ENCODE assay signal across 7 mouse cellular contexts in genomic region chr4:134534124-134534886, GRCm38 (mm10). TPM values are rescaled to one million over a fixed set of nuclear protein-coding genes. Genes with fewer than 3 reads are reported as not detected.
DNase-seq lines count a peak whose midpoint lies in the region; ATAC-seq and TF ChIP-seq lines count a peak whose summit lies in the region.

No protein-coding gene starts in this region.

- no peaks in the 10 kb centered on the region for H3K27me3 ChIP-seq in forebrain, embryonic 13.5 days
- no peaks in the 10 kb centered on the region for H3K27me3 ChIP-seq in spleen, adult 2 months (ENCODE audit: control insufficient read depth, insufficient read depth, low read length)

- peaks cover 28% of the 10 kb centered on the region for H3K4me1 ChIP-seq in forebrain, embryonic 13.5 days
- H3K4me1 ChIP-seq in spleen, adult 2 months (ENCODE audit: control insufficient read depth, insufficient read depth, insufficient read length): no peaks in the 10 kb centered on the region; the same call in 1 of the 2 replicates

- ATAC-seq in forebrain, embryonic 13.5 days: peak; percentile 2; the same call in 1 of the 2 replicates
- ATAC-seq in megakaryocyte-erythroid progenitor cell, adult 5-6 weeks (replicated peaks; ENCODE audit: low FRiP score, low TSS enrichment, poor library complexity, severe bottlenecking): peak; percentile 63

- DNase-seq in MN1 (ENCODE audit: low spot score): peak; percentile 78
- peak; percentile 54 for DNase-seq in brain, adult 2 months (ENCODE audit: low read depth, low spot score)
- peak; percentile 70 to 72 for DNase-seq in heart, postnatal 36 days
- DNase-seq in left cerebral cortex, postnatal 36 days (ENCODE audit: low spot score in 2 of 2): peak; percentile 41 to 57
- DNase-seq in spleen, adult 2 months (ENCODE audit: low read depth in 1 of 2, low spot score in 2 of 2): peak; percentile 32 to 74

- no peaks in the 10 kb centered on the region for H3K9me3 ChIP-seq in forebrain, embryonic 13.5 days (replicated peaks)

- TF ChIP-seq POLR2A in spleen, adult 2 months (IDR thresholded peaks at IDR 0.05; ENCODE audit: low read depth, low read length): no peak

- H3K4me3 ChIP-seq in forebrain, embryonic 13.5 days: peak overlapping the region; percentile 96
- H3K4me3 ChIP-seq in spleen, adult 2 months (ENCODE audit: extremely low read depth, insufficient read depth, insufficient read length): peak overlapping the region; percentile 81

- peak overlapping the region; percentile 98 for H3K4me2 ChIP-seq in forebrain, embryonic 13.5 days

- H3K9ac ChIP-seq in forebrain, embryonic 13.5 days: peak overlapping the region; percentile 84

- intact Hi-C loops in heart, postnatal 36 days (cut with DNase I): no loop called here
- intact Hi-C loops in left cerebral cortex, postnatal 36 days (cut with DNase I): loop anchor here (2.0 kb wide), 1 partner anchor 18 kb away; no protein-coding TSS in a partner anchor

- H3K36me3 ChIP-seq in forebrain, embryonic 13.5 days (ENCODE audit: poor library complexity, severe bottlenecking): peaks cover 39% of the 10 kb centered on the region
- peaks cover 11% of the 10 kb centered on the region for H3K36me3 ChIP-seq in spleen, adult 2 months (ENCODE audit: control insufficient read depth, insufficient read depth, low read length)

- WGBS in forebrain, embryonic 13.5 days: 1% methylated on average over 54 of the region's 57 CpGs
- WGBS in spleen, adult 2 months: under 1% methylated on average over 57 of the region's 57 CpGs

- peak overlapping the region; percentile 76 for H3K27ac ChIP-seq in forebrain, embryonic 13.5 days
- peak overlapping the region; percentile 64 for H3K27ac ChIP-seq in spleen, adult 2 months (ENCODE audit: insufficient read depth, low read length)

- TF ChIP-seq CTCF in spleen, adult 2 months (IDR thresholded peaks at IDR 0.05; ENCODE audit: extremely low read depth, insufficient read depth, insufficient read length, insufficient replicate concordance): no peak

RNA-seq across cellular contexts. Expression of gene Mtfr1l, which starts 0.9 kb away (rescaled TPM):
- 132 and 139 TPM in 2 replicates for polyA plus RNA-seq in forebrain, embryonic 13.5 days (2015; fragmentation: Nextera tagmentation; extraction: Ambion mirVana)
- 100 to 1,000 TPM; 178 to 188 TPM for total RNA-seq in heart, postnatal 36 days (2021)
- total RNA-seq in left cerebral cortex, postnatal 36 days (2021): 10 to 100 TPM; 61.9 to 70.2 TPM
- 76.1 and 80.1 TPM in 2 replicates for total RNA-seq in megakaryocyte-erythroid progenitor cell, adult 5-6 weeks (2014; fragmentation: Nextera tagmentation)
- total RNA-seq in megakaryocyte-erythroid progenitor cell, adult 5-6 weeks (2017): 41.5 and 67.4 TPM in 2 replicates
- polyA plus RNA-seq in spleen, adult 2 months (2012; rRNA removed): 37.4 and 55.2 TPM in 2 replicates

RNA-seq across cellular contexts. Expression of gene Selenon, which starts 17.7 kb away (rescaled TPM):
- 9.3 and 11.1 TPM in 2 replicates for polyA plus RNA-seq in forebrain, embryonic 13.5 days (2015; fragmentation: Nextera tagmentation; extraction: Ambion mirVana)
- 10 to 100 TPM; 19.8 to 21.1 TPM for total RNA-seq in heart, postnatal 36 days (2021)
- total RNA-seq in left cerebral cortex, postnatal 36 days (2021): 10 to 100 TPM; 19.6 to 21.2 TPM
- 17.7 and 18.4 TPM in 2 replicates for total RNA-seq in megakaryocyte-erythroid progenitor cell, adult 5-6 weeks (2014; fragmentation: Nextera tagmentation)
- total RNA-seq in megakaryocyte-erythroid progenitor cell, adult 5-6 weeks (2017): 1.6 and 3.6 TPM in 2 replicates
- 8.0 and 8.3 TPM in 2 replicates for polyA plus RNA-seq in spleen, adult 2 months (2012; rRNA removed)

RNA-seq across cellular contexts. Expression of gene Aunip, which starts 23.5 kb away (rescaled TPM):
- 10.6 and 11.9 TPM in 2 replicates for polyA plus RNA-seq in forebrain, embryonic 13.5 days (2015; fragmentation: Nextera tagmentation; extraction: Ambion mirVana)
- total RNA-seq in heart, postnatal 36 days (2021): under 1 TPM in 1 of 2 experiments, not detected in 1; 0.22 TPM
- total RNA-seq in left cerebral cortex, postnatal 36 days (2021): under 1 TPM in 1 of 2 experiments, not detected in 1; 0.32 TPM
- 18.4 and 23.7 TPM in 2 replicates for total RNA-seq in megakaryocyte-erythroid progenitor cell, adult 5-6 weeks (2014; fragmentation: Nextera tagmentation)
- 34.6 and 45.8 TPM in 2 replicates for total RNA-seq in megakaryocyte-erythroid progenitor cell, adult 5-6 weeks (2017)
- 0.39 and 0.80 TPM in 2 replicates for polyA plus RNA-seq in spleen, adult 2 months (2012; rRNA removed)

RNA-seq across cellular contexts. Expression of gene Paqr7, which starts 37.8 kb away (rescaled TPM):
- 5.5 and 6.0 TPM in 2 replicates for polyA plus RNA-seq in forebrain, embryonic 13.5 days (2015; fragmentation: Nextera tagmentation; extraction: Ambion mirVana)
- 10 to 100 TPM; 19.0 to 24.0 TPM for total RNA-seq in heart, postnatal 36 days (2021)
- total RNA-seq in left cerebral cortex, postnatal 36 days (2021): 10 to 100 TPM; 56.5 to 65.6 TPM
- 0.66 and 1.3 TPM in 2 replicates for total RNA-seq in megakaryocyte-erythroid progenitor cell, adult 5-6 weeks (2014; fragmentation: Nextera tagmentation)
- 0.47 and 0.80 TPM in 2 replicates for total RNA-seq in megakaryocyte-erythroid progenitor cell, adult 5-6 weeks (2017)
- polyA plus RNA-seq in spleen, adult 2 months (2012; rRNA removed): 29.4 and 36.2 TPM in 2 replicates

Comparison
In these comparisons a context has a peak if more than half of its experiments do, and no peak if none do; other contexts are left out.
1. Peak in every context shown above with its lines: DNase-seq, ATAC-seq, H3K4me3 ChIP-seq and H3K27ac ChIP-seq.
2. RNA of gene Aunip, which starts 23.5 kb away (total RNA-seq): 18.4 to 45.8 TPM in megakaryocyte-erythroid progenitor cell, adult 5-6 weeks; 0.32 TPM in left cerebral cortex, postnatal 36 days and 0.22 TPM in heart, postnatal 36 days; every median in the first group is over 10 times any median in the second.